Mouse (Mus musculus): ENCODE results near the gene Cc2d2b.

GRCm38 (mm10) chr19:40699816-40700215 lies 48.7 kb upstream of the Cc2d2b start:
- no peak for TF ChIP-seq GATA1 (IDR thresholded peaks at IDR 0.05; ENCODE audit: borderline replicate concordance, low read length)
- TF ChIP-seq FLI1 (IDR thresholded peaks at IDR 0.05; ENCODE audit: low read length) = no peak

Measured in megakaryocyte, embryonic 14.5 days (primary cell).